Mouse (Mus musculus) heart, adult 2 months (tissue): ENCODE measurements around the gene Rnase1.

Experiments used
- EP300 ChIP-seq: fragments of 200-500 bp; IDR thresholded peaks from 2 replicates; pipeline ENCODE4 v1.6.1; 2011; ENCODE audit warnings: low read depth, low read length, control low read depth; ENCODE audit not compliant: insufficient read depth
- POLR2A ChIP-seq: fragments of 200-500 bp; IDR thresholded peaks from 2 replicates; pipeline ENCODE4 v1.6.1; 2011; ENCODE audit warnings: mild to moderate bottlenecking, low read depth, low read length, control low read depth; ENCODE audit not compliant: insufficient read depth

GRCm38 (mm10) chr14:51127648-51128258 is 18.8 kb downstream of the Rnase1 start:
- TF ChIP-seq POLR2A (no peak), EP300 (no peak)
